Mouse (Mus musculus): ENCODE results near the gene Arrdc2. TPM values are rescaled to one million over a fixed set of nuclear protein-coding genes. Genes with fewer than 3 reads are reported as not detected.

Gene Arrdc2
- polyA plus RNA-seq, 2 experiments, result 8.6 to 21.5 TPM

GRCm38 (mm10) chr8:70790846-70791245, 48.7 kb downstream of the Arrdc2 start:
- TF ChIP-seq POLR2A (IDR thresholded peaks at IDR 0.05; ENCODE audit: borderline replicate concordance, extremely low read depth, insufficient read depth, insufficient read length), result no peak
- Histone ChIP-seq H3K27ac (replicated peaks; ENCODE audit: low read depth, low read length) (no peak overlapping the region), H3K4me1 (ENCODE audit: control insufficient read depth, insufficient read depth, low read length) (peaks cover 23% of the 10 kb centered on the region), H3K4me3 (replicated peaks; ENCODE audit: low read length) (peak overlapping the region; percentile 74; the same call in 1 of the 2 replicates), H3K9me3 (ENCODE audit: control insufficient read depth, low read length) (no peaks in the 10 kb centered on the region), H3K36me3 (ENCODE audit: control insufficient read depth, insufficient read depth, low read length) (peaks cover 36% of the 10 kb centered on the region), H3K27me3 (ENCODE audit: control insufficient read depth, insufficient read depth, low read length) (no peaks in the 10 kb centered on the region), H3K9ac (ENCODE audit: low read depth, low read length, severe bottlenecking) (peak overlapping the region; percentile 82), H3K4me2 (replicated peaks; ENCODE audit: low read depth, low read length, severe bottlenecking) (peak overlapping the region; percentile 85)
- ATAC-seq (ENCODE audit: low FRiP score, low read depth) (no peak), DNase-seq (ENCODE audit: low spot score) (no peak)
- WGBS, result 58% methylated on average over 8 of the region's 8 CpGs

- DNase-seq (ENCODE audit: low spot score), result no peak
- H3K27me3 ChIP-seq (ENCODE audit: control insufficient read depth, insufficient read depth, low read length), result no peaks in the 10 kb centered on the region
- H3K27ac ChIP-seq (replicated peaks; ENCODE audit: low read depth, low read length), result no peak overlapping the region
- ATAC-seq (ENCODE audit: low FRiP score, low read depth), result no peak
- TF ChIP-seq POLR2A (IDR thresholded peaks at IDR 0.05; ENCODE audit: borderline replicate concordance, extremely low read depth, insufficient read depth, insufficient read length), result no peak
- 80% methylated on average over 10 of the region's 10 CpGs for WGBS
- H3K4me1 ChIP-seq (ENCODE audit: control insufficient read depth, insufficient read depth, low read length), result peaks cover 23% of the 10 kb centered on the region
- no peak overlapping the region for H3K4me3 ChIP-seq (replicated peaks; ENCODE audit: low read length)
- peaks cover 48% of the 10 kb centered on the region for H3K36me3 ChIP-seq (ENCODE audit: control insufficient read depth, insufficient read depth, low read length)
- H3K9me3 ChIP-seq (ENCODE audit: control insufficient read depth, low read length), result no peaks in the 10 kb centered on the region
- no peak overlapping the region; the same call in 1 of the 2 replicates for H3K9ac ChIP-seq (ENCODE audit: low read depth, low read length, severe bottlenecking)
- H3K4me2 ChIP-seq (replicated peaks; ENCODE audit: low read depth, low read length, severe bottlenecking), result no peak overlapping the region
These were observed 50.5 kb downstream of the Arrdc2 start for GRCm38 (mm10) chr8:70789046-70789445.

DNA sequence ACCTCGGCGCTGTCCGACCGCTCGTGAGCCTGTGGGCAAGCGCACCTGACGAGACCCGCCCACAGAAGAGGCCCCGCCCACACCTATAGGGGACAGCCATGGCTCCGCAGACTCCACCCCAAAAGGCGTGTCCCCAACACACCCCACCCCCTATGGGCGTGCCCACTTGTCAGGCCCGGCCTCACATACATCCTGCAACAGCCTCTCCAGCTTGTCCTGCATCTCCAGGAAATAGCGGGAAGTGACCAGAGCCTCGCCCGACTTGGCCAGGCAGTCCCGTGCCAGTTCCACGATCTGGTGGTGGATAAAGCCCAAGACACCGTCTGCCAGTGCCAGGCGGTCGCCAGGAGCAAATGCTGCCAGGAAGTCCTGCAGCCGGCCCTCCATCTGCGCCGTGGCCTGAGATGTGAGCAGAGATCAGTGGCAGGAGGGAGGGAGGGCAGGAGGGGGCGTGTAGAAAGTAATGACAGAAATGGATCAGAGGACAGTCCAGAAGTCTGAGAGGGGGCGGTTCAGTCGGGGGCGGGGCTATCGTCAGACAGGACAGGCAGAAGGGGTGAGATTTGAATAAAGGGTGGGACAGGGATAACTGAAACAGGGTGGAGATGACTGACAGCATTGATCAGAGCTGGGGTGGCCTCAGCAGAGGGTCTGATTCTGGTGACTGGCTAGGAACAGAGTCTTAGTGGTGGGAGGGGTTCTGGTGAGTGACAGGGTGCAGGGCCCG, 51.4 kb downstream of the Arrdc2 start:
- Histone ChIP-seq H3K4me2 (replicated peaks; ENCODE audit: low read depth, low read length, severe bottlenecking) (no peak overlapping the region), H3K27me3 (ENCODE audit: control insufficient read depth, insufficient read depth, low read length) (no peaks in the 10 kb centered on the region), H3K4me3 (replicated peaks; ENCODE audit: low read length) (no peak overlapping the region), H3K4me1 (ENCODE audit: control insufficient read depth, insufficient read depth, low read length) (peaks cover 22% of the 10 kb centered on the region), H3K36me3 (ENCODE audit: control insufficient read depth, insufficient read depth, low read length) (peaks cover 58% of the 10 kb centered on the region), H3K27ac (replicated peaks; ENCODE audit: low read depth, low read length) (no peak overlapping the region), H3K9me3 (ENCODE audit: control insufficient read depth, low read length) (no peaks in the 10 kb centered on the region), H3K9ac (ENCODE audit: low read depth, low read length, severe bottlenecking) (no peak overlapping the region)
- no peak for TF ChIP-seq POLR2A (IDR thresholded peaks at IDR 0.05; ENCODE audit: borderline replicate concordance, extremely low read depth, insufficient read depth, insufficient read length)
- ATAC-seq (ENCODE audit: low FRiP score, low read depth) (no peak), DNase-seq (ENCODE audit: low spot score) (no peak)
- 25% methylated on average over 26 of the region's 30 CpGs for WGBS

- Histone ChIP-seq H3K9me3 (ENCODE audit: control insufficient read depth, low read length) (no peaks in the 10 kb centered on the region), H3K36me3 (ENCODE audit: control insufficient read depth, insufficient read depth, low read length) (peaks cover 63% of the 10 kb centered on the region), H3K4me3 (replicated peaks; ENCODE audit: low read length) (no peak overlapping the region), H3K4me2 (replicated peaks; ENCODE audit: low read depth, low read length, severe bottlenecking) (no peak overlapping the region), H3K9ac (ENCODE audit: low read depth, low read length, severe bottlenecking) (no peak overlapping the region), H3K27ac (replicated peaks; ENCODE audit: low read depth, low read length) (no peak overlapping the region), H3K27me3 (ENCODE audit: control insufficient read depth, insufficient read depth, low read length) (no peaks in the 10 kb centered on the region), H3K4me1 (ENCODE audit: control insufficient read depth, insufficient read depth, low read length) (peaks cover 16% of the 10 kb centered on the region)
- ATAC-seq (ENCODE audit: low FRiP score, low read depth), result no peak
- DNase-seq (ENCODE audit: low spot score), result no peak
- no peak for TF ChIP-seq POLR2A (IDR thresholded peaks at IDR 0.05; ENCODE audit: borderline replicate concordance, extremely low read depth, insufficient read depth, insufficient read length)
- 84% methylated on average over 3 of the region's 3 CpGs for WGBS
These were observed 52.5 kb downstream of the Arrdc2 start for GRCm38 (mm10) chr8:70787051-70787445.

DNA sequence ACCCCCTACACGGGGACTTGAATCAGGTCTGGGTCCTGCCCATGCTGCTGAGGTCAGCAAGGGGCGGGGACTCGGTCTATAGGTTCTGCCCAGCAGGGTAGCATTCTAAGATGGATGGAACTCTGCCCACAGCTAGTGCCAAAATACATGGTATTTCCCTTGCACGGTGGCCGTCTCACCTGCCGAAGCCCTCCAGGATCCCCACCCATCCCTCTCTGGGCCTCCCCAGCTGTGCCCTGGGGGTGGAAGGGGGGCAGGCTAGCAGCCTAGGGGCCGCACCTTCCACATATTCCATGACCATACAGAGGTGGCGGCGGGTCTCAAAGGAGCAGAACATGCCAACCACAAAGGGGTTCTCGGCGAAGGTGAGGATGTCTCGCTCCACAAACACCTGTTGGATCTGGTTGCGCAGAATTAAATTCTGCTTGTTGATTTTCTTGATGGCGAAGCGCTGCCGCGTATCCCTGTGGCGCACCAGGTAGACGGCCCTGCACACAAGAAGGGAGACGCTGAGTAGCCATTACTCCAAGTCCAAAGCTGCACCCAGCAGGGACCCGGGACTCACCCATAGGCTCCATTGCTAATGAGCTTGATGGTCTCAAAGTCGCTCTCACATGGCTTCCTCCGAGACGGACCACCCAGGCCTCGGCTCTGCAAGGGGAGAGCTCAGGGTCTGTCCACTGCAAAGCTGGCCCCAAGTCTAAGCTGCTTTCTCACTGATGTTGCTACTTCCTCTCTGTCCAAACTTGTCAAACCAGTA, 53.0 kb downstream of the Arrdc2 start:
- WGBS, result 91% methylated on average over 25 of the region's 25 CpGs
- Histone ChIP-seq H3K9me3 (ENCODE audit: control insufficient read depth, low read length) (no peaks in the 10 kb centered on the region), H3K36me3 (ENCODE audit: control insufficient read depth, insufficient read depth, low read length) (peaks cover 69% of the 10 kb centered on the region), H3K4me3 (replicated peaks; ENCODE audit: low read length) (no peak overlapping the region), H3K27ac (replicated peaks; ENCODE audit: low read depth, low read length) (no peak overlapping the region), H3K4me1 (ENCODE audit: control insufficient read depth, insufficient read depth, low read length) (peaks cover 12% of the 10 kb centered on the region), H3K4me2 (replicated peaks; ENCODE audit: low read depth, low read length, severe bottlenecking) (no peak overlapping the region), H3K27me3 (ENCODE audit: control insufficient read depth, insufficient read depth, low read length) (no peaks in the 10 kb centered on the region), H3K9ac (ENCODE audit: low read depth, low read length, severe bottlenecking) (no peak overlapping the region)
- TF ChIP-seq POLR2A (IDR thresholded peaks at IDR 0.05; ENCODE audit: borderline replicate concordance, extremely low read depth, insufficient read depth, insufficient read length), result no peak
- ATAC-seq (ENCODE audit: low FRiP score, low read depth), result no peak
- DNase-seq (ENCODE audit: low spot score), result no peak

Small RNAs within 50 kb of the gene (microRNA-seq; reads per million reads assigned to microRNA genes)
- not detected for gene Mir7240

Other genes with a start within 250 kb of the Arrdc2 start
- 213 and 279 TPM in 2 replicates for gene Isyna1, start 245.3 kb downstream of the Arrdc2 start, polyA plus RNA-seq (2012; rRNA removed)
- gene Isyna1, start 245.3 kb downstream of the Arrdc2 start, polyA plus RNA-seq (2014; fragmentation: Nextera tagmentation; extraction: Ambion mirVana), result 94.4 and 103 TPM in 2 replicates
- 163 and 236 TPM in 2 replicates for gene Ssbp4, start 230.8 kb downstream of the Arrdc2 start, polyA plus RNA-seq (2012; rRNA removed)
- 151 and 171 TPM in 2 replicates for gene Ssbp4, start 230.8 kb downstream of the Arrdc2 start, polyA plus RNA-seq (2014; fragmentation: Nextera tagmentation; extraction: Ambion mirVana)
- gene Lrrc25, start 223.6 kb downstream of the Arrdc2 start, polyA plus RNA-seq (2012; rRNA removed), result 3.5 and 4.5 TPM in 2 replicates
- 2.5 and 3.2 TPM in 2 replicates for gene Lrrc25, start 223.6 kb downstream of the Arrdc2 start, polyA plus RNA-seq (2014; fragmentation: Nextera tagmentation; extraction: Ambion mirVana)
- gene Gdf15, start 207.3 kb downstream of the Arrdc2 start, polyA plus RNA-seq (2012; rRNA removed), result 0.15 and 0.47 TPM in 2 replicates
- gene Gdf15, start 207.3 kb downstream of the Arrdc2 start, polyA plus RNA-seq (2014; fragmentation: Nextera tagmentation; extraction: Ambion mirVana), result 0.18 TPM in 1 of 2 replicates, not detected in the other
- gene Pgpep1, start 179.3 kb downstream of the Arrdc2 start, polyA plus RNA-seq (2012; rRNA removed), result 47.6 and 59.8 TPM in 2 replicates
- gene Pgpep1, start 179.3 kb downstream of the Arrdc2 start, polyA plus RNA-seq (2014; fragmentation: Nextera tagmentation; extraction: Ambion mirVana), result 64.1 and 68.7 TPM in 2 replicates
- gene Lsm4, start 166.5 kb downstream of the Arrdc2 start, polyA plus RNA-seq (2012; rRNA removed), result 172 and 182 TPM in 2 replicates
- gene Lsm4, start 166.5 kb downstream of the Arrdc2 start, polyA plus RNA-seq (2014; fragmentation: Nextera tagmentation; extraction: Ambion mirVana), result 247 and 256 TPM in 2 replicates
- 218 and 287 TPM in 2 replicates for gene Jund, start 140.8 kb downstream of the Arrdc2 start, polyA plus RNA-seq (2012; rRNA removed)
- gene Jund, start 140.8 kb downstream of the Arrdc2 start, polyA plus RNA-seq (2014; fragmentation: Nextera tagmentation; extraction: Ambion mirVana), result 115 and 119 TPM in 2 replicates
- gene Iqcn, start 136.3 kb downstream of the Arrdc2 start, polyA plus RNA-seq (2012; rRNA removed), result 0.04 and 0.08 TPM in 2 replicates
- 0.10 TPM in 1 of 2 replicates, not detected in the other for gene Iqcn, start 136.3 kb downstream of the Arrdc2 start, polyA plus RNA-seq (2014; fragmentation: Nextera tagmentation; extraction: Ambion mirVana)
- not detected in 2 replicates for gene Gm3336, start 121.2 kb downstream of the Arrdc2 start, polyA plus RNA-seq (2012; rRNA removed)
- gene Gm3336, start 121.2 kb downstream of the Arrdc2 start, polyA plus RNA-seq (2014; fragmentation: Nextera tagmentation; extraction: Ambion mirVana), result not detected in 2 replicates
- 0.38 TPM in 2 replicates for gene Pde4c, start 116.0 kb downstream of the Arrdc2 start, polyA plus RNA-seq (2012; rRNA removed)
- not detected in 2 replicates for gene Pde4c, start 116.0 kb downstream of the Arrdc2 start, polyA plus RNA-seq (2014; fragmentation: Nextera tagmentation; extraction: Ambion mirVana)
- 27.2 and 36.6 TPM in 2 replicates for gene Rab3a, start 85.0 kb downstream of the Arrdc2 start, polyA plus RNA-seq (2012; rRNA removed)
- gene Rab3a, start 85.0 kb downstream of the Arrdc2 start, polyA plus RNA-seq (2014; fragmentation: Nextera tagmentation; extraction: Ambion mirVana), result 19.8 and 20.1 TPM in 2 replicates
- 27.7 and 41.6 TPM in 2 replicates for gene Mpv17l2, start 78.8 kb downstream of the Arrdc2 start, polyA plus RNA-seq (2012; rRNA removed)
- gene Mpv17l2, start 78.8 kb downstream of the Arrdc2 start, polyA plus RNA-seq (2014; fragmentation: Nextera tagmentation; extraction: Ambion mirVana), result 36.0 and 40.3 TPM in 2 replicates
- gene Pik3r2, start 63.0 kb downstream of the Arrdc2 start, polyA plus RNA-seq (2012; rRNA removed), result 111 and 137 TPM in 2 replicates
- 73.5 and 74.7 TPM in 2 replicates for gene Pik3r2, start 63.0 kb downstream of the Arrdc2 start, polyA plus RNA-seq (2014; fragmentation: Nextera tagmentation; extraction: Ambion mirVana)
- 37.2 and 57.8 TPM in 2 replicates for gene Mast3, start 34.7 kb downstream of the Arrdc2 start, polyA plus RNA-seq (2012; rRNA removed)
- gene Mast3, start 34.7 kb downstream of the Arrdc2 start, polyA plus RNA-seq (2014; fragmentation: Nextera tagmentation; extraction: Ambion mirVana), result 14.4 and 16.2 TPM in 2 replicates
- gene Il12rb1, start 31.3 kb downstream of the Arrdc2 start, polyA plus RNA-seq (2012; rRNA removed), result 0.04 and 0.13 TPM in 2 replicates
- gene Il12rb1, start 31.3 kb downstream of the Arrdc2 start, polyA plus RNA-seq (2014; fragmentation: Nextera tagmentation; extraction: Ambion mirVana), result 0.21 TPM in 1 of 2 replicates, not detected in the other
- gene Kcnn1, start 23.5 kb upstream of the Arrdc2 start, polyA plus RNA-seq (2012; rRNA removed), result 9.1 and 11.2 TPM in 2 replicates
- 2.5 and 3.0 TPM in 2 replicates for gene Kcnn1, start 23.5 kb upstream of the Arrdc2 start, polyA plus RNA-seq (2014; fragmentation: Nextera tagmentation; extraction: Ambion mirVana)
- gene Ccdc124, start 34.2 kb upstream of the Arrdc2 start, polyA plus RNA-seq (2012; rRNA removed), result 49.2 and 58.9 TPM in 2 replicates
- gene Ccdc124, start 34.2 kb upstream of the Arrdc2 start, polyA plus RNA-seq (2014; fragmentation: Nextera tagmentation; extraction: Ambion mirVana), result 96.2 and 97.2 TPM in 2 replicates
- 1.4 and 1.9 TPM in 2 replicates for gene Slc5a5, start 53.0 kb upstream of the Arrdc2 start, polyA plus RNA-seq (2012; rRNA removed)
- gene Slc5a5, start 53.0 kb upstream of the Arrdc2 start, polyA plus RNA-seq (2014; fragmentation: Nextera tagmentation; extraction: Ambion mirVana), result 0.19 and 0.83 TPM in 2 replicates
- 5,343 and 6,042 TPM in 2 replicates for gene Rpl18a, start 57.7 kb upstream of the Arrdc2 start, polyA plus RNA-seq (2012; rRNA removed)
- gene Rpl18a, start 57.7 kb upstream of the Arrdc2 start, polyA plus RNA-seq (2014; fragmentation: Nextera tagmentation; extraction: Ambion mirVana), result 5,732 and 5,809 TPM in 2 replicates
- gene Map1s, start 66.2 kb upstream of the Arrdc2 start, polyA plus RNA-seq (2012; rRNA removed), result 63.7 and 96.8 TPM in 2 replicates
- 45.6 and 47.6 TPM in 2 replicates for gene Map1s, start 66.2 kb upstream of the Arrdc2 start, polyA plus RNA-seq (2014; fragmentation: Nextera tagmentation; extraction: Ambion mirVana)

Measured in limb, embryonic 14.5 days (tissue).